Mouse (Mus musculus) embryonic facial prominence, embryonic 13.5 days (tissue): ENCODE results near the gene Slc9a8. TPM values are rescaled to one million over a fixed set of nuclear protein-coding genes. Genes with fewer than 3 reads are reported as not detected.

Source experiments
- polyA plus RNA-seq: library from polyadenylated mRNA; unstranded; fragments of >200 nt; fragmentation: Nextera tagmentation; extraction: Ambion mirVana; gene quantifications from 2 replicates; pipeline ENCODE4 v1.2.1, GENCODE M21; 2015

Slc9a8 gene
- polyA plus RNA-seq, 1 experiment from 2014 or later = 21.7 TPM

Other genes with a start within 250 kb of the Slc9a8 start
- gene Kcnb1, start 231.6 kb upstream of the Slc9a8 start, polyA plus RNA-seq = 1.1 and 1.2 TPM in 2 replicates
- 9.0 and 9.2 TPM in 2 replicates for gene Ptgis, start 181.1 kb upstream of the Slc9a8 start, polyA plus RNA-seq
- 7.6 and 8.9 TPM in 2 replicates for gene B4galt5, start 72.5 kb upstream of the Slc9a8 start, polyA plus RNA-seq
- gene Rnf114, start 70.9 kb downstream of the Slc9a8 start, polyA plus RNA-seq = 88.4 and 91.9 TPM in 2 replicates
- 15.4 TPM in 2 replicates for gene Spata2, start 71.2 kb downstream of the Slc9a8 start, polyA plus RNA-seq
- gene Snai1, start 116.5 kb downstream of the Slc9a8 start, polyA plus RNA-seq = 113 and 129 TPM in 2 replicates
- gene Ube2v1, start 210.4 kb downstream of the Slc9a8 start, polyA plus RNA-seq = 243 and 262 TPM in 2 replicates
- gene Gm20431, start 239.8 kb downstream of the Slc9a8 start, polyA plus RNA-seq = 9.4 and 13.4 TPM in 2 replicates